Mouse (Mus musculus) cerebellum, adult 2 months (tissue): ENCODE measurements at regions not wholly inside any gene's neighbourhood (a gene's known extent, or its start where the extent isn't known, plus 50 kb on each side); places are given as distances from the start of the nearest gene placed in this dataset.

Experiments used
- CTCF ChIP-seq: fragments of 200-500 bp; IDR thresholded peaks from 2 replicates; pipeline ENCODE4 v1.5.1; 2011; ENCODE audit warnings: low read depth, mild to moderate bottlenecking, control low read depth, low read length, moderate library complexity, borderline replicate concordance; ENCODE audit not compliant: insufficient read depth
- POLR2A ChIP-seq: fragments of 200-500 bp; IDR thresholded peaks from 2 replicates; pipeline ENCODE4 v1.6.1; 2011; ENCODE audit warnings: low read length, control low read depth, borderline replicate concordance; ENCODE audit not compliant: insufficient read depth

GRCm38 (mm10) chr6:52074904-52075303 is 62.6 kb upstream of the Skap2 start:
- TF ChIP-seq CTCF = no peak
- TF ChIP-seq POLR2A = no peak
